Mouse (Mus musculus) CH12F3 (cell line): ENCODE results near the gene Snx29.

Experiments
- in situ Hi-C: fragments of 300-500 bp; cut with MboI; formaldehyde crosslinking; loops from 2 replicates; pipeline ENCODE4 v1.14.3; 2020; ENCODE audit warnings: low sequenced_read_pairs

The Snx29 gene

GRCm38 (mm10) chr16:11753466-11753865 lies 430.8 kb downstream of the Snx29 start:
- in situ Hi-C loops, result no loop called here

- in situ Hi-C loops, result no loop called here
Observed at GRCm38 (mm10) chr16:11754136-11754535, 431.4 kb downstream of the Snx29 start.

- in situ Hi-C loops, result no loop called here
Observed at GRCm38 (mm10) chr16:11755281-11756066, 432.8 kb downstream of the Snx29 start.

GRCm38 (mm10) chr16:11756598-11757245 lies 434.0 kb downstream of the Snx29 start:
- in situ Hi-C loops, result no loop called here

- in situ Hi-C loops, result no loop called here
Observed at GRCm38 (mm10) chr16:11757471-11757870, 434.8 kb downstream of the Snx29 start.

- in situ Hi-C loops, result no loop called here
Observed at GRCm38 (mm10) chr16:11757951-11758350, 435.2 kb downstream of the Snx29 start.

- in situ Hi-C loops, result no loop called here
Observed at GRCm38 (mm10) chr16:11772318-11772717, 449.6 kb downstream of the Snx29 start.

- in situ Hi-C loops, result no loop called here
Observed at GRCm38 (mm10) chr16:11774321-11774720, 451.6 kb downstream of the Snx29 start.

- in situ Hi-C loops, result no loop called here
Observed at GRCm38 (mm10) chr16:11776528-11776927, 453.8 kb downstream of the Snx29 start.

GRCm38 (mm10) chr16:11778191-11778590 lies 455.5 kb downstream of the Snx29 start:
- in situ Hi-C loops, result no loop called here

- in situ Hi-C loops, result no loop called here
Observed at GRCm38 (mm10) chr16:11778715-11779460, 456.2 kb downstream of the Snx29 start.

- in situ Hi-C loops, result no loop called here
Observed at GRCm38 (mm10) chr16:11782082-11782481, 459.4 kb downstream of the Snx29 start.

GRCm38 (mm10) chr16:11783337-11783736 lies 460.6 kb downstream of the Snx29 start:
- in situ Hi-C loops, result no loop called here

GRCm38 (mm10) chr16:11784354-11784753 lies 461.6 kb downstream of the Snx29 start:
- in situ Hi-C loops, result no loop called here

GRCm38 (mm10) chr16:11785806-11786205 lies 463.1 kb downstream of the Snx29 start:
- in situ Hi-C loops, result no loop called here

GRCm38 (mm10) chr16:11790476-11790875 lies 467.8 kb downstream of the Snx29 start:
- in situ Hi-C loops, result no loop called here

- in situ Hi-C loops, result no loop called here
Observed at GRCm38 (mm10) chr16:11793391-11793790, 470.7 kb downstream of the Snx29 start.

- in situ Hi-C loops, result no loop called here
Observed at GRCm38 (mm10) chr16:11794628-11795027, 471.9 kb downstream of the Snx29 start.

GRCm38 (mm10) chr16:11795758-11796460 lies 473.2 kb downstream of the Snx29 start:
- in situ Hi-C loops, result no loop called here

GRCm38 (mm10) chr16:11801960-11802539 lies 479.3 kb downstream of the Snx29 start:
- in situ Hi-C loops, result no loop called here
